Mouse (Mus musculus) gastrocnemius, postnatal 36 days (tissue): ENCODE results near the gene Luzp2. TPM values are rescaled to one million over a fixed set of nuclear protein-coding genes. Genes with fewer than 3 reads are reported as not detected.
"Not testable (repeated sequence)": the region's sequence is repeated elsewhere in the genome, so short reads cannot be mapped to it uniquely, and the experiment has no call there.

Experiments used
- DNase-seq, 2 experiments: peaks; one replicate each; pipeline ENCODE4 v3.0.0; 2022
- intact Hi-C: fragments of 180-260 bp; cut with DNase I; formaldehyde crosslinking; loops from one replicate; pipeline ENCODE4 v1.15.1; 2025
- total RNA-seq, 2 experiments: library from RNA; stranded (reverse); gene quantifications; 2 replicates each; pipeline ENCODE4 v1.2.3; 2021

Luzp2 gene
- total RNA-seq, 2 experiments from 2014 or later: 0.07 TPM; not detected in 1

DNA sequence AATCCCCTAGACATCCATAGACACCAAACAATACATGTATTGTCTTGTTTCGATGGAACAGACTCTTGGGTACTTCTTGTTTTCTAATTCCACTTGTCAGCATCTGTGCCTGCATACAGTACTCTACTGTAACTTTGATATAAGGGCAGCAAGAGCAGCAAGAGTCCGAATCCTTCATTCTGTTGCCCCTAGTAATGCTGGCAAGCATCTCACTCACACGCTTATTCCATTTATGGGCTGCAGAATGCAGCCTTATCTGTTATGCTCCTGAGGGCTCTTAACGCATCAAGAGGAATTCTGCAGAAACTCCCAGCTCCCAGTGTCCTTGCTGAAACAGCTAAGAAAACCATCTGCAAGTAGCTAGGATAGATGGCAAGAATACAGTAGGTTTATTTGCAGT lies 145.3 kb downstream of the Luzp2 start:
- intact Hi-C loops: no loop called here
- DNase-seq: no peak

DNA sequence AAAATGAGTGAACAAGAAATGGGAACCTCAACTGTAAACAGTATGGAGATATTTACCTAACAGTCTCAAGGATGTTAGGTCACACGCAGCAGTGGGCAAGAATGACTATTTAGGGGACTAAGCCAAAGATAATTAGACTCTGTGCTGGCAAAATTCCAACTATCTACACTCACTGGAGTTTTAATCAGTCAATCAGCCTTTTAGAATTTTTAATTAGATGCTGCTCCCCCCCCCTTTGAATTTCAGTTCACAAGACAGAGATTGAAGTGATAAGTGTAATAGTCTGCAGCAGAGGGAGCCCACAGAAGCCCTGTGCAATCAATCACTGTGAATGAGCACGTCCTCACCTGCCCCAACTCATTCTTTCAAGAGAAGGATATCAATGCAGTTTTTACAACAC lies 165.1 kb downstream of the Luzp2 start:
- intact Hi-C loops: no loop called here
- no peak for DNase-seq

DNA sequence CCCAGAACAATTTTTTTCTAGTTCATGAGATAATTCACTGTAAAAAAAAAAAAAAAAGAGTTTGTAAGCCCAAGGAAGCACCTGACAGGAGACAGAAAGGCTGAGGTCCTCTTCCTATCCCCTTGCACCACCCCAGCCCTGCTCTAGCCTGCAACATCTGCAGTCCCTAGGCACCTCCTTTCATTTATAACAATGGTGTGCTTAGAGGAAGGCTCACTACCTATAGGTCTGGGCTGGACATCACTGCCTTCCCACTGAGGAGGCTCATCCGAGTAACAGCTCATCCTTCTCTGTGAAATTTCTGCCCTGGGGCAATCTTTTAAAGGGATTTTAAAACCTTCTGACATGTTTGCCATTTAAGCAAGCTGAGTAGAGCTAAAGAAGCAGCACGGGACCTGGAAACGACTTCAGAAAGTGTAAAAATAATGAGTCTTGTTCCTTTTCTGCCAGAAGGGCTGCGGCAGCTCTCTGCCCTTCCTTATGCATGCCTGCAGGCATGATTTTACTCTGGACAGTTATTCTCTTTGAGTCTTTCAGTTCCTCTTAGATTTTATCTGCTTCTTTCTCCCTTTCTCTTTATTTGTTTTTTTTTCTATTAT lies 174.0 kb downstream of the Luzp2 start:
- DNase-seq: no peak
- intact Hi-C loops: no loop called here

DNA sequence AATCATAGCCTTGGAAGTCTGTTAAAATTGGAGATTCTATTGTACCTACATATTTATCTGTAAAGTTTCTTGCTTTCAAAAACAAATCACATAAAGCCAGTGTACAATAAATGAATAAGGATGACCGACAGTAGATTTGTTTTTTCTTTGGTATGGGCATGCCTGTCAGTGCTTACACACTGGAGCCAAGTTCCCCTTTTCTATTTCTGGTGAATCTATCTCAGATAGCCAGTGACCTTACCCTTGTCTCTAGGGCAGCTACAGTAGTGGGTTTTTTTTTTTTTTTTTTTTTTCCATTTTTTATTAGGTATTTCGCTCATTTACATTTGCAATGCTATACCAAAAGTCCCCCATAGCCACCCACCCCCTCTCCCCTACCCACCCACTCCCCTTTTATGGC lies 298.6 kb downstream of the Luzp2 start:
- DNase-seq, intact Hi-C loops: not testable (repeated sequence)

DNA sequence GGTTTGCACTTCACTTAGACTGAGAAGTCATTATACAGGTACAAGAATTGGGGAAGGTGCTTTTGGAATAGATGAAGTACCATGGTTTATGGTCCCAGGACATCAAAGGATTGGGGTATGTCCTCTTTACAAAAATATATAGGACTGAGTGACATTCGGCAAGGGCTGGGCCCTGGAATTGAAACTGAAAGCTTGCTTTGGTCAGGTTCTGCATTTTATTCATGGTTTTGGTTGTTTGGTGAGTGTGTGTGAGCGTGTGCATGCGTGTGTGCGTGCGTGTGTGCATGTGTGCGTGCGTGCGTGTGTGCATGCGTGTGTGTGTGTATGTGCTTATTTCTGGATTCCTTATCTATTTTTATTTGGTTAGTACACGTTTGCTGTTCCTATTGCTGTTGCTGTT lies 353.6 kb downstream of the Luzp2 start:
- intact Hi-C loops: no loop called here
- no peak for DNase-seq

DNA sequence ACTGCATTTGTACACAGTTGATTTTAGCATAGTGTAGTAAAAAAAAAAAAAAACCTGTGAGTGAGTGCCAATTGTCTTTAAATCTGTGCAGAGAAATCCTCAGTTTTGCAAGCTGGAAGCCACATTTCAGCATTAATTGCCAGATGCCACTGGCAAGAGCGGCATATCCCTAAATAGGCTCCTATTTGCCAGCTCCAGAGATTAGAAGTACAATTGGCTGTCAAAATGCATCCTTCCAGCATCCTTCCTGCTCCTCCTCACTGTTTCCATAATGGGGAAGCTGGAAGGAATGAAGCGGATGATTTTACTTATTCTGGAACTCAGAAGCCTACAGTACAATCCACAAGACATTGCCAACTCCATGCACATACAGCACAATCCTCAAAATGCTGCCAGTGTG lies 354.2 kb downstream of the Luzp2 start:
- intact Hi-C loops: no loop called here
- no peak for DNase-seq

DNA sequence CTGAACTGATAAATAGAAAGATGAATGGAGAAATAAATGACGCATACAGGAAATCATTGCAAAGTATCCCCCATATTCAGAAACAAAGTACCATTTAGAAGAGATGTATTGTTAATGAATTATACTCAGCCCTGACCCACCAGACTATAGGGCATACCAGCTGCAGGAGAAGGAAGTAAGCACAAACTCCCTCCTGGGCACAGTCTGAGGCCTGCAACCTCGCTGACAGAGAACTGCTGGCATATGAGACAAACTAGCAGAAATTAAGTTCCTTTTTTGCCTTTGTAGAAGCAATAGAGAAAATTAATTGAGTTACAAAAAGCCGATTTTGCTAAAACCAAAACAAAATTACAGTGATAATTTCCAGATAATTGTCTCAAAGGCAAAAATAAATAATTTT lies 355.4 kb downstream of the Luzp2 start:
- DNase-seq: no peak
- intact Hi-C loops: no loop called here

DNA sequence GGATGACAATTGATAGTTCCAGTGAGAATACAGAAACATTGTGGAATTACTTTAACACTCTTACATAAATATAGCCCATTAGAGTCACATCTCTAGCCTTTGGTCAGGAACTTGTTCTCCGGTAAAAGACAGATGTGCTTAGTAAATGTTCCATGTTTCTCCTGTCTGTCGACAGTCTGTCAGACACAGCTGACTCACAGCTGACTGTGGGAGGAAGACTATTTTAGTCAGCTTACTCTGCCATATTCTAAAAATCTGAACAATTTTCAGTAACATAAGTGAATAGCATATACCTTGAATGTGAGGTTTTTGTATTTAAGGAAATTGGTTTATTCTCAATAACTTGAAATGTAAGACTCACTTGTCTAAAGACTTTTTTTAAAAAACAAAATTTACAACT lies 363.5 kb downstream of the Luzp2 start:
- DNase-seq: no peak
- intact Hi-C loops: no loop called here

DNA sequence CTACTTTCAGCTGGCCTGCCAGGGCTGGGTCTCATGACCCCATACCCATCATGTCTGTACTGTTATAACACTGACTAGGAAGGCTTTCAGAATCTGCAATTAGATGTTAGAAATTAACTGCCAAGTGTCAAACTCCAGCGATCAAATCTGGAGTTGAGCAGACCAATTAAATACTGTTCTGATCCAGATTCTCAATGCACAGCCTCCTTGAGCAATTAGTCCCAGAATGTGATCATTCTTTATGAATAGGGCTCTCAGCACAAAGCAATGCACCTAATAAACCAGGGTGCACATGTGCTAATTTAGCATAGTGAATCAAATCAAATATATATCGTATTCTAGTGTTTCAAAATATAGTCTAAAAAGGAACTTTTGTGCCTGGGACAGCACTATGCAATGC lies 387.7 kb downstream of the Luzp2 start:
- DNase-seq: no peak
- intact Hi-C loops: no loop called here

DNA sequence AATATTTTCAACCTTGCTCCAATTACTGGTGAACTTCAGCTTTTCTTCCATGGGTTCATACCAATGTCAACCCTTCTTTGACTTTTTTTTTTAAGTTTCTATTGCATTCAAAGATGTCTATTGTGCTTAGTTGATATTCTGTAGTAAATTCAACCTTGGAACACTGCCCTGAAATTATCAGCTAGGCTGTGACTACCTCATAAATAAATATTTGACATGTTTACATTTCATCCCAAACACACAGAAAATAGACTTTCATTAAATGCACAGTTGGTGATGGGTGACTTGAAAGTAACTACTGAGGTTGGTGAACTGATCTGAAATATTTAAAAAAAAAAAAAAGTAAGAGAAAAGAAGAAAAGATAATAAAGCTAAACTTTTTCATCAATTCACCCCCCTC lies 394.1 kb downstream of the Luzp2 start:
- no peak for DNase-seq

More for the DNA sequence above, 394.1 kb downstream of the Luzp2 start:
- intact Hi-C loops: no loop called here
